Mouse (Mus musculus) CD8-positive naive resting alpha-beta T cell, adult 57 days (primary cell): ENCODE results near the gene G6pc2. TPM values are rescaled to one million over a fixed set of nuclear protein-coding genes. Genes with fewer than 3 reads are reported as not detected.

Experiments used
- total RNA-seq: library from RNA; stranded (reverse); gene quantifications from one replicate; pipeline ENCODE4 v1.2.4, GENCODE M21; 2023

Gene G6pc2
- not detected for total RNA-seq

GRCm38 (mm10) chr2:69210773-69211172 is at the start of gene G6pc2:
Gene G6pc2, plus strand, starts transcription at chr2:69211073.

GRCm38 (mm10) chr2:69205791-69206351 is 5.0 kb upstream of the G6pc2 start, which contains the start of gene Spc25:
Gene Spc25, minus strand, starts transcription at chr2:69206194.

Other genes starting within 250 kb of the G6pc2 start
- gene Nostrin, start 75.3 kb upstream of the G6pc2 start, total RNA-seq: not detected
- gene Spc25, start 4.9 kb upstream of the G6pc2 start, total RNA-seq: 1.2 TPM
- gene Abcb11, start 131.5 kb downstream of the G6pc2 start, total RNA-seq: not detected
- gene Dhrs9, start 169.4 kb downstream of the G6pc2 start, total RNA-seq: not detected